Mouse (Mus musculus) heart, adult 2 months (tissue): Measurements from ENCODE around the gene Rad50.

Experiments used
- CTCF ChIP-seq: fragments of 200-600 bp; IDR thresholded peaks from 2 replicates; pipeline ENCODE4 v1.8.1; 2022; ENCODE audit warnings: antibody characterized with exemption, mild to moderate bottlenecking, moderate library complexity
- POLR2A ChIP-seq: fragments of 200-500 bp; IDR thresholded peaks from 2 replicates; pipeline ENCODE4 v1.6.1; 2011; ENCODE audit warnings: mild to moderate bottlenecking, low read depth, low read length, control low read depth; ENCODE audit not compliant: insufficient read depth

GRCm38 (mm10) chr11:53619428-53619827 is 87.7 kb downstream of the Rad50 start:
- TF ChIP-seq POLR2A (no peak), CTCF (no peak)
